Comparison of ENCODE assay signal across 10 mouse cellular contexts in genomic region chr12:25864113-25864852, GRCm38 (mm10).
DNase-seq lines count a peak whose midpoint lies in the region; ATAC-seq and TF ChIP-seq lines count a peak whose summit lies in the region.
"Had no signal": no experiment of that assay in that cellular context is flagged by ENCODE, and none has a peak within 500 bp of the region (broad histone marks: within the 10 kb centered on the region; RNA-seq: fewer than 3 reads in every experiment).

No protein-coding gene starts in this region.

- no peaks in the 10 kb centered on the region for H3K4me1 ChIP-seq in liver, embryonic 12.5 days
- no peaks in the 10 kb centered on the region; the same call in 1 of the 2 replicates for H3K4me1 ChIP-seq in cerebellum, adult 2 months (ENCODE audit: control insufficient read depth, insufficient read depth, low read length)
- H3K4me1 ChIP-seq in hindbrain, embryonic 16.5 days (ENCODE audit: control insufficient read depth, insufficient read depth, low read depth, low read length), result no peaks in the 10 kb centered on the region
- H3K4me1 ChIP-seq: liver, embryonic 15.5 days; stomach, embryonic 15.5 days had no signal

- no peaks in the 10 kb centered on the region for H3K36me3 ChIP-seq in liver, embryonic 12.5 days
- no peaks in the 10 kb centered on the region for H3K36me3 ChIP-seq in hindbrain, embryonic 16.5 days (ENCODE audit: control insufficient read depth, insufficient read depth, low read length)
- H3K36me3 ChIP-seq: liver, embryonic 15.5 days; stomach, embryonic 15.5 days had no signal

- TF ChIP-seq CTCF in cerebellum, adult 2 months (IDR thresholded peaks at IDR 0.05; ENCODE audit: borderline replicate concordance, insufficient read depth, low read depth, low read length), result peak; percentile 39; the same call in 1 of the 2 replicates

- TF ChIP-seq POLR2A in cerebellum, adult 2 months (IDR thresholded peaks at IDR 0.05; ENCODE audit: borderline replicate concordance, insufficient read depth, low read length), result no peak

- H3K9ac ChIP-seq in liver, embryonic 12.5 days, result no peak overlapping the region
- no peak overlapping the region for H3K9ac ChIP-seq in hindbrain, embryonic 16.5 days (ENCODE audit: low read depth, low read length)
- H3K9ac ChIP-seq: liver, embryonic 15.5 days; stomach, embryonic 15.5 days had no signal

- DNase-seq in adrenal gland, postnatal 10 days, result peak; percentile 22
- no peak for DNase-seq in adrenal gland, adult 8-10 months
- DNase-seq in liver, result peak; percentile 19
- peak; percentile 37 to 64 for DNase-seq in cerebellum, adult 2 months
- DNase-seq in lung, postnatal 14 days, result peak; percentile 59
- peak; percentile 44 to 65 for DNase-seq in thymus, postnatal 10 days (ENCODE audit: low spot score in 2 of 2)

- no peak for ATAC-seq in liver, embryonic 12.5 days
- ATAC-seq in hindbrain, embryonic 16.5 days, result no peak

- H3K4me3 ChIP-seq in liver, embryonic 12.5 days, result no peak overlapping the region
- no peak overlapping the region for H3K4me3 ChIP-seq in cerebellum, adult 2 months (replicated peaks; ENCODE audit: insufficient read depth, low read depth, low read length)
- no peak overlapping the region for H3K4me3 ChIP-seq in hindbrain, embryonic 16.5 days (ENCODE audit: low read length)
- H3K4me3 ChIP-seq: liver, embryonic 15.5 days; stomach, embryonic 15.5 days had no signal

- no peaks in the 10 kb centered on the region for H3K27me3 ChIP-seq in liver, embryonic 12.5 days (replicated peaks)
- H3K27me3 ChIP-seq in cerebellum, adult 2 months (ENCODE audit: control insufficient read depth, insufficient read depth, low read length), result no peaks in the 10 kb centered on the region
- H3K27me3 ChIP-seq in hindbrain, embryonic 16.5 days (replicated peaks; ENCODE audit: control insufficient read depth, insufficient read depth, low read length), result no peaks in the 10 kb centered on the region
- H3K27me3 ChIP-seq: liver, embryonic 15.5 days; stomach, embryonic 15.5 days had no signal

- H3K9me3 ChIP-seq in liver, embryonic 12.5 days (replicated peaks), result no peaks in the 10 kb centered on the region
- H3K9me3 ChIP-seq in hindbrain, embryonic 16.5 days (ENCODE audit: control insufficient read depth, low read length), result no peaks in the 10 kb centered on the region
- H3K9me3 ChIP-seq: liver, embryonic 15.5 days; stomach, embryonic 15.5 days had no signal

- no peak overlapping the region for H3K27ac ChIP-seq in liver, embryonic 12.5 days
- no peak overlapping the region for H3K27ac ChIP-seq in cerebellum, adult 2 months (ENCODE audit: insufficient read depth, low read length)
- peak overlapping the region; percentile 39; the same call in 1 of the 2 replicates for H3K27ac ChIP-seq in hindbrain, embryonic 16.5 days (ENCODE audit: low read depth, low read length)
- H3K27ac ChIP-seq: liver, embryonic 15.5 days; stomach, embryonic 15.5 days had no signal

- WGBS in liver, embryonic 12.5 days (ENCODE audit: insufficient replicate concordance), result 43% methylated on average over 7 of the region's 7 CpGs
- WGBS in cerebellum, adult 2 months, result 83% methylated on average over 7 of the region's 7 CpGs
- 74% methylated on average over 7 of the region's 7 CpGs for WGBS in hindbrain, embryonic 16.5 days

- H3K4me2 ChIP-seq in liver, embryonic 12.5 days, result no peak overlapping the region
- no peak overlapping the region for H3K4me2 ChIP-seq in hindbrain, embryonic 16.5 days (ENCODE audit: low read length)
- H3K4me2 ChIP-seq: liver, embryonic 15.5 days; stomach, embryonic 15.5 days had no signal
